13 mouse cellular contexts compared by ENCODE assay signal in genomic region chr7:133039556-133040255, GRCm38 (mm10).
DNase-seq lines count a peak whose midpoint lies in the region; ATAC-seq and TF ChIP-seq lines count a peak whose summit lies in the region.
"Had no signal": no experiment of that assay in that cellular context is flagged by ENCODE, and none has a peak within 500 bp of the region (broad histone marks: within the 10 kb centered on the region; RNA-seq: fewer than 3 reads in every experiment).

No protein-coding gene starts in this region.

- peaks cover 8% of the 10 kb centered on the region; the same call in 1 of the 2 replicates for H3K36me3 ChIP-seq in heart, embryonic 14.5 days (ENCODE audit: control insufficient read depth, insufficient read depth, low read length)
- peaks cover 7% of the 10 kb centered on the region; the same call in 1 of the 2 replicates for H3K36me3 ChIP-seq in lung, embryonic 14.5 days (ENCODE audit: insufficient read depth)
- no peaks in the 10 kb centered on the region for H3K36me3 ChIP-seq in neural tube, embryonic 15.5 days

- no peak for TF ChIP-seq CTCF in lung, embryonic 14.5 days (IDR thresholded peaks at IDR 0.05; ENCODE audit: low read depth)

- no peaks in the 10 kb centered on the region for H3K9me3 ChIP-seq in heart, embryonic 14.5 days (ENCODE audit: control insufficient read depth, low read length)
- no peaks in the 10 kb centered on the region for H3K9me3 ChIP-seq in lung, embryonic 14.5 days (ENCODE audit: low read depth, low read length)
- H3K9me3 ChIP-seq in neural tube, embryonic 15.5 days (replicated peaks) = no peaks in the 10 kb centered on the region
- H3K9me3 ChIP-seq: hindbrain, embryonic 13.5 days had no signal

- H3K4me3 ChIP-seq in heart, embryonic 14.5 days (ENCODE audit: control insufficient read depth in 1 of 2, insufficient read depth in 1 of 2, low read depth in 1 of 2, low read length in 2 of 2) = no peak overlapping the region
- H3K4me3 ChIP-seq in lung, embryonic 14.5 days (ENCODE audit: low read depth, low read length) = no peak overlapping the region
- no peak overlapping the region for H3K4me3 ChIP-seq in neural tube, embryonic 15.5 days (replicated peaks)
- H3K4me3 ChIP-seq: hindbrain, embryonic 13.5 days had no signal

- H3K27me3 ChIP-seq in heart, embryonic 14.5 days (ENCODE audit: control insufficient read depth, insufficient read depth, low read length) = no peaks in the 10 kb centered on the region
- no peaks in the 10 kb centered on the region for H3K27me3 ChIP-seq in lung, embryonic 14.5 days (ENCODE audit: insufficient read depth, low read length)
- H3K27me3 ChIP-seq in neural tube, embryonic 15.5 days (replicated peaks) = no peaks in the 10 kb centered on the region
- H3K27me3 ChIP-seq: hindbrain, embryonic 13.5 days had no signal

- H3K9ac ChIP-seq in heart, embryonic 14.5 days (ENCODE audit: low read length) = peak overlapping the region; percentile 41; the same call in 1 of the 2 replicates
- no peak overlapping the region for H3K9ac ChIP-seq in lung, embryonic 14.5 days
- no peak overlapping the region for H3K9ac ChIP-seq in neural tube, embryonic 15.5 days (replicated peaks)
- H3K9ac ChIP-seq: hindbrain, embryonic 13.5 days had no signal

- H3K27ac ChIP-seq in heart, embryonic 14.5 days (replicated peaks in 1 of 2; ENCODE audit: control insufficient read depth in 1 of 2, insufficient read depth in 1 of 2, low read depth in 2 of 2, low read length in 2 of 2) = peak overlapping the region; percentile 62 to 72
- peak overlapping the region; percentile 90; the same call in 1 of the 2 replicates for H3K27ac ChIP-seq in lung, embryonic 14.5 days (ENCODE audit: low read depth)
- H3K27ac ChIP-seq in neural tube, embryonic 15.5 days (replicated peaks) = no peak overlapping the region
- H3K27ac ChIP-seq: hindbrain, embryonic 13.5 days had no signal

- DNase-seq in heart, adult 8-10 months (ENCODE audit: low spot score) = no peak
- DNase-seq in lung, embryonic 14.5 days = no peak
- DNase-seq in lung, postnatal 10 days = no peak
- peak; percentile 79 for DNase-seq in brain, adult 2 months (ENCODE audit: low read depth, low spot score)
- DNase-seq in left cerebral cortex, postnatal 36 days (ENCODE audit: low spot score in 2 of 2) = peak; percentile 32 to 54
- no peak for DNase-seq in spleen, adult 18-20 months
- DNase-seq: adrenal gland, postnatal 25 days; cerebellum, adult 11 months; thymus, postnatal 36 days had no signal

- ATAC-seq in heart, embryonic 14.5 days (ENCODE audit: insufficient number of reproducible peaks, insufficient read depth, low FRiP score, low read depth) = no peak
- ATAC-seq in lung, embryonic 14.5 days (ENCODE audit: insufficient read depth) = no peak
- ATAC-seq in neural tube, embryonic 15.5 days (ENCODE audit: low FRiP score) = no peak
- ATAC-seq: CD4-positive, CD25-positive, alpha-beta regulatory T cell, adult 4 months had no signal

- 53% methylated on average over 3 of the region's 3 CpGs for WGBS in heart, embryonic 14.5 days
- WGBS in lung, embryonic 14.5 days = 73% methylated on average over 3 of the region's 3 CpGs
- 69% methylated on average over 3 of the region's 3 CpGs for WGBS in neural tube, embryonic 15.5 days

- intact Hi-C loops in left cerebral cortex, postnatal 36 days (cut with DNase I) = no loop called here

- peaks cover 61 to 75% of the 10 kb centered on the region in 2 experiments for H3K4me1 ChIP-seq in heart, embryonic 14.5 days (ENCODE audit: control insufficient read depth in 2 of 2, insufficient read depth in 2 of 2, low read length in 2 of 2)
- peaks cover 38% of the 10 kb centered on the region for H3K4me1 ChIP-seq in lung, embryonic 14.5 days (ENCODE audit: insufficient read depth)
- peaks cover 30% of the 10 kb centered on the region for H3K4me1 ChIP-seq in neural tube, embryonic 15.5 days

- H3K4me2 ChIP-seq in heart, embryonic 14.5 days (ENCODE audit: low read length) = no peak overlapping the region
- H3K4me2 ChIP-seq in lung, embryonic 14.5 days = no peak overlapping the region
- H3K4me2 ChIP-seq in neural tube, embryonic 15.5 days = no peak overlapping the region
- H3K4me2 ChIP-seq: hindbrain, embryonic 13.5 days had no signal

Comparison
In these comparisons a context has a peak if more than half of its experiments do, and no peak if none do; other contexts are left out.
1. DNase-seq: peak in brain, adult 2 months (single experiment) and left cerebral cortex, postnatal 36 days (2 of 2); none in heart, adult 8-10 months (single experiment), lung, embryonic 14.5 days (single experiment), lung, postnatal 10 days (single experiment) and spleen, adult 18-20 months (0 of 2).